10 mouse cellular contexts compared by ENCODE assay signal in genomic region chr5:88688583-88689187, GRCm38 (mm10). TPM values are rescaled to one million over a fixed set of nuclear protein-coding genes. Genes with fewer than 3 reads are reported as not detected.
A peak's percentile ranks its signal among the peaks of the same experiment; 100 is the strongest.
DNase-seq lines count a peak whose midpoint lies in the region; ATAC-seq and TF ChIP-seq lines count a peak whose summit lies in the region.
"Had no signal": no experiment of that assay in that cellular context is flagged by ENCODE, and none has a peak within 500 bp of the region (broad histone marks: within the 10 kb centered on the region; RNA-seq: fewer than 3 reads in every experiment).

No protein-coding gene starts in this region.

- no peaks in the 10 kb centered on the region for H3K36me3 ChIP-seq in forebrain, embryonic 16.5 days (ENCODE audit: control insufficient read depth, insufficient read depth)
- H3K36me3 ChIP-seq in forebrain, embryonic 10.5 days (replicated peaks), result no peaks in the 10 kb centered on the region
- H3K36me3 ChIP-seq in neural tube, embryonic 12.5 days, result no peaks in the 10 kb centered on the region
- no peaks in the 10 kb centered on the region for H3K36me3 ChIP-seq in liver, postnatal 0 days (replicated peaks; ENCODE audit: insufficient read depth, low read length)
- no peaks in the 10 kb centered on the region for H3K36me3 ChIP-seq in hindbrain, postnatal 0 days (ENCODE audit: insufficient read depth, low read length)
- H3K36me3 ChIP-seq: limb, embryonic 12.5 days had no signal

- TF ChIP-seq CTCF in liver, postnatal 0 days (IDR thresholded peaks at IDR 0.05; ENCODE audit: low read depth), result no peak
- no peak for TF ChIP-seq CTCF in hindbrain, postnatal 0 days (IDR thresholded peaks at IDR 0.05; ENCODE audit: low read depth)

- H3K27me3 ChIP-seq in forebrain, embryonic 16.5 days (replicated peaks; ENCODE audit: control insufficient read depth, insufficient read depth, low read length), result no peaks in the 10 kb centered on the region
- peaks cover 12% of the 10 kb centered on the region; the same call in 1 of the 2 replicates for H3K27me3 ChIP-seq in forebrain, embryonic 10.5 days (ENCODE audit: poor library complexity, severe bottlenecking)
- H3K27me3 ChIP-seq in neural tube, embryonic 12.5 days (replicated peaks), result no peaks in the 10 kb centered on the region
- H3K27me3 ChIP-seq in liver, postnatal 0 days (ENCODE audit: insufficient read depth, low read length), result peaks cover 7% of the 10 kb centered on the region; the same call in 1 of the 2 replicates
- no peaks in the 10 kb centered on the region for H3K27me3 ChIP-seq in hindbrain, postnatal 0 days (ENCODE audit: insufficient read depth, low read length)
- H3K27me3 ChIP-seq: CH12.LX had no signal

- H3K27ac ChIP-seq in forebrain, embryonic 16.5 days (ENCODE audit: low read length), result no peak overlapping the region
- H3K27ac ChIP-seq in forebrain, embryonic 10.5 days, result no peak overlapping the region
- no peak overlapping the region for H3K27ac ChIP-seq in neural tube, embryonic 12.5 days
- no peak overlapping the region for H3K27ac ChIP-seq in liver, postnatal 0 days (ENCODE audit: low read depth)
- H3K27ac ChIP-seq in hindbrain, postnatal 0 days, result no peak overlapping the region
- H3K27ac ChIP-seq: limb, embryonic 12.5 days had no signal

- no peaks in the 10 kb centered on the region for H3K9me3 ChIP-seq in forebrain, embryonic 16.5 days (ENCODE audit: control insufficient read depth, low read length)
- no peaks in the 10 kb centered on the region for H3K9me3 ChIP-seq in forebrain, embryonic 10.5 days
- no peaks in the 10 kb centered on the region for H3K9me3 ChIP-seq in neural tube, embryonic 12.5 days
- H3K9me3 ChIP-seq in liver, postnatal 0 days (ENCODE audit: low read length), result no peaks in the 10 kb centered on the region
- H3K9me3 ChIP-seq in hindbrain, postnatal 0 days (ENCODE audit: low read length), result no peaks in the 10 kb centered on the region
- H3K9me3 ChIP-seq: limb, embryonic 12.5 days had no signal

- H3K4me3 ChIP-seq in forebrain, embryonic 16.5 days (replicated peaks; ENCODE audit: low read length), result no peak overlapping the region
- H3K4me3 ChIP-seq in forebrain, embryonic 10.5 days, result no peak overlapping the region
- no peak overlapping the region for H3K4me3 ChIP-seq in neural tube, embryonic 12.5 days
- no peak overlapping the region for H3K4me3 ChIP-seq in liver, postnatal 0 days (ENCODE audit: low read depth, low read length)
- no peak overlapping the region for H3K4me3 ChIP-seq in hindbrain, postnatal 0 days (ENCODE audit: low read length)
- H3K4me3 ChIP-seq: limb, embryonic 12.5 days had no signal

- H3K4me2 ChIP-seq in forebrain, embryonic 16.5 days (ENCODE audit: low read length), result no peak overlapping the region
- H3K4me2 ChIP-seq in neural tube, embryonic 12.5 days (replicated peaks), result no peak overlapping the region
- H3K4me2 ChIP-seq in liver, postnatal 0 days (ENCODE audit: low read depth, low read length), result no peak overlapping the region
- no peak overlapping the region for H3K4me2 ChIP-seq in hindbrain, postnatal 0 days (ENCODE audit: low read depth, low read length)
- H3K4me2 ChIP-seq: limb, embryonic 12.5 days had no signal

- ATAC-seq in forebrain, embryonic 16.5 days, result 0 out of 2 replicates have a peak, but pooled peaks have one; percentile 18
- ATAC-seq in neural tube, embryonic 12.5 days (ENCODE audit: low FRiP score, low read depth), result peak; percentile 34; the same call in 1 of the 2 replicates
- peak; percentile 17; the same call in 1 of the 2 replicates for ATAC-seq in liver, postnatal 0 days
- no peak for ATAC-seq in hindbrain, postnatal 0 days

- 78% methylated on average over 15 of the region's 15 CpGs for WGBS in forebrain, embryonic 16.5 days
- 87% methylated on average over 15 of the region's 15 CpGs for WGBS in forebrain, embryonic 10.5 days
- 81% methylated on average over 15 of the region's 15 CpGs for WGBS in neural tube, embryonic 12.5 days
- 66% methylated on average over 15 of the region's 15 CpGs for WGBS in liver, postnatal 0 days (ENCODE audit: insufficient replicate concordance)
- WGBS in hindbrain, postnatal 0 days, result 86% methylated on average over 15 of the region's 15 CpGs

- H3K9ac ChIP-seq in forebrain, embryonic 16.5 days (replicated peaks; ENCODE audit: low read depth, low read length), result no peak overlapping the region
- no peak overlapping the region for H3K9ac ChIP-seq in neural tube, embryonic 12.5 days
- no peak overlapping the region for H3K9ac ChIP-seq in liver, postnatal 0 days (replicated peaks)
- H3K9ac ChIP-seq in hindbrain, postnatal 0 days (replicated peaks; ENCODE audit: low read length), result no peak overlapping the region
- H3K9ac ChIP-seq: limb, embryonic 12.5 days had no signal

- no peak for DNase-seq in forebrain, embryonic 10.5 days (ENCODE audit: extremely low spot score, low spot score)
- DNase-seq in neural tube, embryonic 10.5 days (ENCODE audit: extremely low spot score, low spot score), result no peak
- peak; percentile 21 for DNase-seq in liver, postnatal 0 days
- DNase-seq in spleen, adult 18-20 months, result no peak
- DNase-seq in hindbrain, postnatal 0 days (ENCODE audit: low spot score), result no peak
- DNase-seq in retina, embryonic 14.5 days (ENCODE audit: low spot score), result no peak

- H3K4me1 ChIP-seq in forebrain, embryonic 16.5 days (replicated peaks; ENCODE audit: control insufficient read depth, insufficient read depth, low read length), result no peaks in the 10 kb centered on the region
- peaks cover 7% of the 10 kb centered on the region; the same call in 1 of the 2 replicates for H3K4me1 ChIP-seq in forebrain, embryonic 10.5 days
- H3K4me1 ChIP-seq in neural tube, embryonic 12.5 days, result no peaks in the 10 kb centered on the region
- H3K4me1 ChIP-seq in liver, postnatal 0 days (ENCODE audit: insufficient read depth), result 0 out of 2 replicates have a peak, but pooled peaks cover 2% of the 10 kb centered on the region
- H3K4me1 ChIP-seq in hindbrain, postnatal 0 days (ENCODE audit: insufficient read depth, low read length), result no peaks in the 10 kb centered on the region

- no peak for TF ChIP-seq EP300 in liver, postnatal 0 days (IDR thresholded peaks at IDR 0.05; ENCODE audit: low read depth)

RNA-seq across cellular contexts. Expression of gene Grsf1, which starts 12.7 kb away (rescaled TPM):
- 62.9 and 66.5 TPM in 2 replicates for polyA plus RNA-seq in forebrain, embryonic 16.5 days (2015; fragmentation: Nextera tagmentation; extraction: Ambion mirVana)
- 79.7 and 82.4 TPM in 2 replicates for polyA plus RNA-seq in forebrain, embryonic 10.5 days (2016; fragmentation: Nextera tagmentation; extraction: Ambion mirVana)
- 95.1 and 95.6 TPM in 2 replicates for polyA plus RNA-seq in neural tube, embryonic 12.5 days (2016; fragmentation: Nextera tagmentation; extraction: Ambion mirVana)
- polyA plus RNA-seq in liver, postnatal 0 days (2015; fragmentation: Nextera tagmentation; extraction: Ambion mirVana), result 35.9 and 42.0 TPM in 2 replicates
- total RNA-seq in hindbrain, postnatal 0 days (2014; rRNA removed), result 39.9 and 48.8 TPM in 2 replicates
- 60.7 and 61.8 TPM in 2 replicates for polyA plus RNA-seq in hindbrain, postnatal 0 days (2015; fragmentation: Nextera tagmentation; extraction: Ambion mirVana)

RNA-seq across cellular contexts. Expression of gene Mob1b, which starts 32.0 kb away (rescaled TPM):
- polyA plus RNA-seq in forebrain, embryonic 16.5 days (2015; fragmentation: Nextera tagmentation; extraction: Ambion mirVana), result 13.6 and 16.0 TPM in 2 replicates
- 14.1 and 14.9 TPM in 2 replicates for polyA plus RNA-seq in forebrain, embryonic 10.5 days (2016; fragmentation: Nextera tagmentation; extraction: Ambion mirVana)
- 13.5 and 14.0 TPM in 2 replicates for polyA plus RNA-seq in neural tube, embryonic 12.5 days (2016; fragmentation: Nextera tagmentation; extraction: Ambion mirVana)
- 5.3 and 6.2 TPM in 2 replicates for polyA plus RNA-seq in liver, postnatal 0 days (2015; fragmentation: Nextera tagmentation; extraction: Ambion mirVana)
- total RNA-seq in hindbrain, postnatal 0 days (2014; rRNA removed), result 10.5 and 12.2 TPM in 2 replicates
- polyA plus RNA-seq in hindbrain, postnatal 0 days (2015; fragmentation: Nextera tagmentation; extraction: Ambion mirVana), result 7.8 and 8.5 TPM in 2 replicates
